In genomic region chr14:21659652-21660051, GRCm38 (mm10) we compare ENCODE assay signal across 8 mouse cellular contexts. TPM values are rescaled to one million over a fixed set of nuclear protein-coding genes. Genes with fewer than 3 reads are reported as not detected.
A peak's percentile ranks its signal among the peaks of the same experiment; 100 is the strongest.
DNase-seq lines count a peak whose midpoint lies in the region; ATAC-seq and TF ChIP-seq lines count a peak whose summit lies in the region.

No protein-coding gene starts in this region.

- H3K36me3 ChIP-seq in heart, adult 2 months (ENCODE audit: control insufficient read depth, insufficient read depth, low read length), result no peaks in the 10 kb centered on the region
- peaks cover 40% of the 10 kb centered on the region for H3K36me3 ChIP-seq in heart, embryonic 12.5 days
- H3K36me3 ChIP-seq in embryonic facial prominence, embryonic 13.5 days, result peaks cover 57% of the 10 kb centered on the region

- no peak overlapping the region; the same call in 1 of the 2 replicates for H3K4me3 ChIP-seq in heart, adult 2 months
- no peak overlapping the region for H3K4me3 ChIP-seq in heart, embryonic 12.5 days
- H3K4me3 ChIP-seq in embryonic facial prominence, embryonic 13.5 days, result no peak overlapping the region
- H3K4me3 ChIP-seq in layer of hippocampus, adult 2 months, result no peak overlapping the region

- no peaks in the 10 kb centered on the region for H3K79me2 ChIP-seq in heart, adult 2 months (replicated peaks; ENCODE audit: control insufficient read depth, insufficient read depth, low read length)

- H3K4me2 ChIP-seq in heart, embryonic 12.5 days, result no peak overlapping the region
- H3K4me2 ChIP-seq in embryonic facial prominence, embryonic 13.5 days, result no peak overlapping the region

- H3K9ac ChIP-seq in heart, adult 2 months (ENCODE audit: low read depth, low read length), result no peak overlapping the region
- H3K9ac ChIP-seq in heart, embryonic 12.5 days, result no peak overlapping the region
- no peak overlapping the region for H3K9ac ChIP-seq in embryonic facial prominence, embryonic 13.5 days

- TF ChIP-seq EP300 in heart, adult 2 months (IDR thresholded peaks at IDR 0.05; ENCODE audit: insufficient read depth, low read depth, low read length), result no peak

- no peak for ATAC-seq in heart, embryonic 12.5 days (ENCODE audit: insufficient number of reproducible peaks, low FRiP score)
- ATAC-seq in embryonic facial prominence, embryonic 13.5 days (ENCODE audit: insufficient number of reproducible peaks, insufficient read depth, low FRiP score, low TSS enrichment, low read depth), result no peak
- peak; percentile 81 for ATAC-seq in megakaryocyte-erythroid progenitor cell, adult 5-6 weeks (replicated peaks; ENCODE audit: low FRiP score, low TSS enrichment, poor library complexity, severe bottlenecking)

- H3K4me1 ChIP-seq in heart, adult 2 months (ENCODE audit: control insufficient read depth, insufficient read depth, low read length), result no peaks in the 10 kb centered on the region
- peaks cover 23% of the 10 kb centered on the region for H3K4me1 ChIP-seq in heart, embryonic 12.5 days (replicated peaks)
- H3K4me1 ChIP-seq in embryonic facial prominence, embryonic 13.5 days, result peaks cover 14% of the 10 kb centered on the region

- peak; percentile 52 to 59 for DNase-seq in heart, adult 2 months
- DNase-seq in adrenal gland, postnatal 36 days, result peak; percentile 49 to 76
- DNase-seq in heart, postnatal 36 days, result peak; percentile 57 to 63
- DNase-seq in layer of hippocampus, adult 2 months (ENCODE audit: low spot score in 2 of 2), result peak in 1 of 2 experiments; percentile 65
- DNase-seq in spleen, adult 12 weeks (ENCODE audit: low spot score), result peak; percentile 14

- no peak for TF ChIP-seq POLR2A in heart, adult 2 months (IDR thresholded peaks at IDR 0.05; ENCODE audit: insufficient read depth, low read depth, low read length)

- peak; percentile 78 for TF ChIP-seq CTCF in heart, adult 2 months (IDR thresholded peaks at IDR 0.05)
- TF ChIP-seq CTCF in layer of hippocampus, adult 2 months (conservative IDR thresholded peaks at IDR 0.05), result peak; percentile 85

- 33% methylated on average over 5 of the region's 5 CpGs for WGBS in heart, adult 2 months
- 27% methylated on average over 5 of the region's 5 CpGs for WGBS in heart, embryonic 12.5 days
- WGBS in embryonic facial prominence, embryonic 13.5 days, result 17% methylated on average over 5 of the region's 5 CpGs

- intact Hi-C loops in heart, adult 2 months (cut with DNase I), result loop anchor here (2.0 kb wide), 1 partner anchor 523 kb away; no protein-coding TSS in a partner anchor
- intact Hi-C loops in heart, postnatal 36 days (cut with DNase I), result loop anchor here (2.0 to 5.0 kb wide), 3 partner anchors 162 to 523 kb away; no protein-coding TSS in a partner anchor

- H3K9me3 ChIP-seq in heart, embryonic 12.5 days (replicated peaks), result no peaks in the 10 kb centered on the region
- no peaks in the 10 kb centered on the region for H3K9me3 ChIP-seq in embryonic facial prominence, embryonic 13.5 days

- no peaks in the 10 kb centered on the region for H3K27me3 ChIP-seq in heart, adult 2 months (ENCODE audit: control insufficient read depth, insufficient read depth, low read length)
- H3K27me3 ChIP-seq in heart, embryonic 12.5 days (replicated peaks), result no peaks in the 10 kb centered on the region
- no peaks in the 10 kb centered on the region for H3K27me3 ChIP-seq in embryonic facial prominence, embryonic 13.5 days

- 0 out of 2 replicates have a peak overlapping the region, but pooled peaks have one; percentile 21 for H3K27ac ChIP-seq in heart, adult 2 months
- no peak overlapping the region for H3K27ac ChIP-seq in heart, embryonic 12.5 days (ENCODE audit: poor library complexity, severe bottlenecking)
- H3K27ac ChIP-seq in embryonic facial prominence, embryonic 13.5 days, result 0 out of 2 replicates have a peak overlapping the region, but pooled peaks have one; percentile 17
- no peak overlapping the region for H3K27ac ChIP-seq in layer of hippocampus, adult 2 months

RNA-seq across cellular contexts. Expression of gene Dupd1, which starts 54.7 kb away (rescaled TPM):
- not detected for total RNA-seq in heart, adult 2 months (2021)
- 0.12 TPM in 1 of 2 replicates, not detected in the other for polyA plus RNA-seq in heart, adult 2 months (2012; rRNA removed)
- 0.17 and 0.23 TPM in 2 replicates for polyA plus RNA-seq in heart, embryonic 12.5 days (2016; fragmentation: Nextera tagmentation; extraction: Ambion mirVana)
- total RNA-seq in adrenal gland, postnatal 36 days (2021), result 1 to 10 TPM in 1 of 2 experiments, under 1 TPM in 1; 0.23 to 1.2 TPM
- polyA plus RNA-seq in embryonic facial prominence, embryonic 13.5 days (2015; fragmentation: Nextera tagmentation; extraction: Ambion mirVana), result 0.31 TPM in 1 of 2 replicates, not detected in the other
- total RNA-seq in heart, postnatal 36 days (2021), result not detected
- under 1 TPM in 1 of 2 experiments, not detected in 1; 0.42 TPM for total RNA-seq in layer of hippocampus, adult 2 months (2021)
- total RNA-seq in megakaryocyte-erythroid progenitor cell, adult 5-6 weeks (2014; fragmentation: Nextera tagmentation), result not detected in 2 replicates
- not detected in 2 replicates for total RNA-seq in megakaryocyte-erythroid progenitor cell, adult 5-6 weeks (2017)

Comparison
In these comparisons a context has a peak if more than half of its experiments do, and no peak if none do; other contexts are left out.
1. H3K27ac ChIP-seq: peak in heart, adult 2 months (single experiment) and embryonic facial prominence, embryonic 13.5 days (single experiment); none in heart, embryonic 12.5 days (single experiment) and layer of hippocampus, adult 2 months (single experiment).